Mouse (Mus musculus) neural tube, embryonic 10.5 days (tissue): ENCODE measurements at regions not wholly inside any gene's neighbourhood (a gene's known extent, or its start where the extent isn't known, plus 50 kb on each side); places are given as distances from the start of the nearest gene placed in this dataset.

Experiments used
- DNase-seq: peaks from one replicate; pipeline ENCODE4 v3.0.0-alpha.2; 2017; ENCODE audit warnings: low spot score; ENCODE audit errors: extremely low spot score

- no peak for DNase-seq
Observed at GRCm38 (mm10) chr10:18907276-18907960, 62.6 kb downstream of the Perp start.

GRCm38 (mm10) chr10:18909307-18909706 is 64.5 kb downstream of the Perp start:
- DNase-seq: no peak

- peak; percentile 27 for DNase-seq
Observed at GRCm38 (mm10) chr10:18910898-18911297, 66.1 kb downstream of the Perp start.

- DNase-seq: no peak
Observed at GRCm38 (mm10) chr10:18917120-18917616, 72.3 kb downstream of the Perp start.

- DNase-seq: no peak
Observed at GRCm38 (mm10) chr10:18923088-18923821, 78.4 kb downstream of the Perp start.

- no peak for DNase-seq
Observed at GRCm38 (mm10) chr10:18927811-18928210, 83.0 kb downstream of the Perp start.

- DNase-seq: no peak
Observed at GRCm38 (mm10) chr10:18931344-18931743, 84.1 kb downstream of the Tnfaip3 start.

- DNase-seq: no peak
Observed at GRCm38 (mm10) chr10:18941447-18941846, 74.0 kb downstream of the Tnfaip3 start.

GRCm38 (mm10) chr10:18941908-18942307 is 73.5 kb downstream of the Tnfaip3 start:
- no peak for DNase-seq

- no peak for DNase-seq
Observed at GRCm38 (mm10) chr10:18943296-18944075, 72.0 kb downstream of the Tnfaip3 start.

- DNase-seq: no peak
Observed at GRCm38 (mm10) chr10:18946727-18947126, 68.7 kb downstream of the Tnfaip3 start.
